Mouse (Mus musculus): ENCODE data around the gene Gm27027.

- TF ChIP-seq GATA1 (IDR thresholded peaks at IDR 0.05; ENCODE audit: low read length) (no peak), TAL1 (IDR thresholded peaks at IDR 0.05; ENCODE audit: low read length) (no peak)
Observed at GRCm38 (mm10) chr2:94001411-94001810, 5.3 kb upstream of the Gm27027 start.

All from erythroblast, embryonic 14.5 days (primary cell).